Mouse (Mus musculus): ENCODE measurements around the gene Ctu1. TPM values are rescaled to one million over a fixed set of nuclear protein-coding genes. Genes with fewer than 3 reads are reported as not detected.

Gene Ctu1
- 18.1 and 18.7 TPM in 2 replicates for polyA plus RNA-seq (2016; fragmentation: Nextera tagmentation; extraction: Ambion mirVana)

- DNase-seq (ENCODE audit: low spot score), result peak; percentile 86
- peaks cover 12% of the 10 kb centered on the region; the same call in 1 of the 2 replicates for H3K9me3 ChIP-seq
- H3K4me1 ChIP-seq, result peaks cover 13% of the 10 kb centered on the region
- H3K27ac ChIP-seq (replicated peaks), result peak within 1 kb of the TSS; percentile 87
- H3K36me3 ChIP-seq (replicated peaks), result peaks cover 32% of the 10 kb centered on the region
- peak within 1 kb of the TSS; percentile 77 for H3K4me3 ChIP-seq
- under 1% methylated on average over 26 of the region's 26 CpGs for WGBS
- no peaks in the 10 kb centered on the region for H3K27me3 ChIP-seq (replicated peaks; ENCODE audit: low read depth, poor library complexity, severe bottlenecking)
These were observed at the start of gene Ctu1 for GRCm38 (mm10) chr7:43671809-43672580. Gene Ctu1 (plus strand): TSS chr7:43672016.

DNA sequence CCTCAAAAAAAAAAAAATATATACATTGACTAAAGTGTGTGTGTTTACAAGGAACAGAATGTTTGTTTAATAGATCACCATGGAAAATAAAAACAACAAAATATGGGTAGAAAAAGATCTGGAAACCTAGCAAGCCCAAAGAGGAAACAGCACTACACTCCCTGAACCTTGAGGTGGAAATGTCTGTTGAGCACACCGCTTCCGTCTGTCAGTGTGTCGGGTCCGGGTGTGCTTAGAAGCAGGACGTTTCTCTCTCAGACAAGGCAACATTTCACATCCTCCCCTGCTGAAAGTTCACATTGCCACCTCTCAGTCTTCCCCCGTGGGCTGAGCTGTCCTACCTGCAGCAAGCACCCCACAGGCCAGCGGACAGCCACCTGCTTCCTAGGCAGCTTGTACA lies 48.9 kb upstream of the Ctu1 start:
- Histone ChIP-seq H3K4me1 (peaks cover 3% of the 10 kb centered on the region; the same call in 1 of the 2 replicates), H3K27me3 (replicated peaks; ENCODE audit: low read depth, poor library complexity, severe bottlenecking) (no peaks in the 10 kb centered on the region), H3K27ac (replicated peaks) (no peak overlapping the region), H3K9me3 (no peaks in the 10 kb centered on the region), H3K36me3 (replicated peaks) (no peaks in the 10 kb centered on the region), H3K4me3 (no peak overlapping the region)
- DNase-seq (ENCODE audit: low spot score), result no peak
- WGBS, result 80% methylated on average over 7 of the region's 7 CpGs

DNA sequence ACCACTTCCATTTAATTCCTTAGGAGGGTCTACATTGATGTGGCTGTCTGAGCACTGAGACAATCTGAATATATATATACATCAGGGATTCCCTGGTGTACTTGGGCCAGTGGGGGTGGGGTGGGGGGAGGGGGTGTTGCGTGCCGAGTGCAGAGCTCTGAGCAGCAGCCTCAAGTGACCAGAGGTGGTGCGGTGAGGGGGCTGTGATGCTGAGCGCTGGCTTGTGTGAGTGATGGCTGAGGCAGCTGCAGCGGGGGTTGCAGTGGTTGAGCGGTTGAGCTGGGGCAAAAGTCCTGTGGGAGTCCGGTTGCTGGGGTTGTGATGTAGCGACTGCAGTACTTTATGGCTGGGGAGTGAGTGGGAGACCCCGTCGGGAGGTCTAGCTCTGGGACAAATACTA lies 48.0 kb upstream of the Ctu1 start:
- Histone ChIP-seq H3K36me3 (replicated peaks) (no peaks in the 10 kb centered on the region), H3K4me3 (no peak overlapping the region), H3K27ac (replicated peaks) (no peak overlapping the region), H3K9me3 (no peaks in the 10 kb centered on the region), H3K27me3 (replicated peaks; ENCODE audit: low read depth, poor library complexity, severe bottlenecking) (no peaks in the 10 kb centered on the region), H3K4me1 (peaks cover 3% of the 10 kb centered on the region; the same call in 1 of the 2 replicates)
- WGBS, result 13% methylated on average over 10 of the region's 10 CpGs
- DNase-seq (ENCODE audit: low spot score), result peak; percentile 37

DNA sequence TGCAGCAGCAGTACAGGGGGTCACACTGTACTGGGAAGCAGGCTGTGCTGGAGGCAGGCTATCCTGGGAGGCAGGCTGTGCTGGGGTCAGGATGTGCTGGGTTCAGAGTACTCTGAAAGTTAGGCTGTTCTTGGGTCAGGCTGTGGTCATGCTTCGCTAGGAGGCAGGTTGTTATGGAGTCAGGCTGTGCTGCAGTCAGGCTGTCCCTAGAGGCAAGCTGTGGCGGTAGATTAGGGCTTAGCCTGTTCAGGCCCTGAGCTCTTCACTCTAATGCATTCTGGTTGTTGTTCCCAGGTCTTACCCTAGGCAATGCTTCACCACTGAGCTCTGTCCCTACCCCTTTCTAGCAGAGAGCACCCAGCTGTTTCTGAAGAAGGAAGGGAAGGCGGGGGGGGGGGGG lies 46.8 kb upstream of the Ctu1 start:
- 66% methylated on average over 3 of the region's 3 CpGs for WGBS

DNA sequence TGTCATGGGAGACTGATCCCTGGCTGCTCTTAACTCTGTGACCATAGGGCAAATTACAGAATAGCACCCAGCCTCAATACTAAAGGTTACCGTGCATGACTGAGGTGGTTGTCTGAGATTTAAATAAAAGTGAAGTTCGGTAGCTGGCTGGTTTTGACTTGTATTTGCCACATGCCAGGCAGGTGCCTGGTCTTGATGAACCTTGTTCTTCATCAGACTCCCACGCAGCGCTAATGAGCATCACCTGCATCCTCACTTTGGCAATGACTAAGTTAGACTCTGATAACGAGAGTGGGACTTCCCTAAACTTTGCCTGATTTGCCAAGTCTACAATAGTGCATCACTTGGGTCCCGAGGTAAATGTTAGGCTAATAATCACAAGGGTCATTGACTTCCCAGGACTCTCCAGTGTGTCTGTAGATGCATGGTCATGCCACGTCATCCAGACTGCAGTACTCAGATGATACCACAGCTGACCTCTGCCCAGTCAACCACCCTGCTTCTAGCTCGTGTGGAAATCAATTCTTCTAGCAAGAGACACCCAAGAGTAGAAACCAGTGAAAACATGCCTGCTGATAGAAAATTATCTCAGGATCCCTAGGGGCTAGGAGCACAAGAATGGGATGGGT lies 45.9 kb upstream of the Ctu1 start:
- Histone ChIP-seq H3K27ac (replicated peaks) (no peak overlapping the region), H3K27me3 (replicated peaks; ENCODE audit: low read depth, poor library complexity, severe bottlenecking) (no peaks in the 10 kb centered on the region), H3K4me3 (no peak overlapping the region), H3K4me1 (peaks cover 3% of the 10 kb centered on the region; the same call in 1 of the 2 replicates), H3K9me3 (no peaks in the 10 kb centered on the region), H3K36me3 (replicated peaks) (no peaks in the 10 kb centered on the region)
- no peak for DNase-seq (ENCODE audit: low spot score)
- WGBS, result 84% methylated on average over 8 of the region's 8 CpGs

More for the DNA sequence above, 46.8 kb upstream of the Ctu1 start:
- no peaks in the 10 kb centered on the region for H3K9me3 ChIP-seq
- H3K4me3 ChIP-seq, result no peak overlapping the region
- H3K4me1 ChIP-seq, result peaks cover 3% of the 10 kb centered on the region; the same call in 1 of the 2 replicates
- H3K36me3 ChIP-seq (replicated peaks), result no peaks in the 10 kb centered on the region
- no peaks in the 10 kb centered on the region for H3K27me3 ChIP-seq (replicated peaks; ENCODE audit: low read depth, poor library complexity, severe bottlenecking)
- DNase-seq (ENCODE audit: low spot score), result no peak
- no peak overlapping the region for H3K27ac ChIP-seq (replicated peaks)

DNA sequence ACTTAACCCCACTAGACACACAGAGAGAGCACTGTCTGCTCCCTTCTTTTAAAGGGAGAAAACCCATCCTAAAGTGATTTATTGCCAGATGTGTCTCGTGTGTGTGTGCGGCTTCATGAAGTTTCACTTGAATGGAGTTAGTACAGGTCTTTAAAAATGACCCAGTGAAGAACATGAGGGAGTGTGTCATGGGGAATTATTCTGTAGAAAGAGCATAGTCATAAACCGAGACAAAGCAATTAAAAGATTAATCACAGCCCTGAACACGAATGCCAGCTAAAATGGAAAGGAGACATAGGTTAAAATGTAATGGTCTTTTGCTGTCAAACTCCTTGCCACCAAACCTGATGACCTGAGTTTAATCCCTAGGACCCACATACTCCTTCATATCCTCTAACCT lies 37.9 kb upstream of the Ctu1 start:
- Histone ChIP-seq H3K36me3 (replicated peaks) (no peaks in the 10 kb centered on the region), H3K27me3 (replicated peaks; ENCODE audit: low read depth, poor library complexity, severe bottlenecking) (no peaks in the 10 kb centered on the region), H3K9me3 (no peaks in the 10 kb centered on the region), H3K4me1 (no peaks in the 10 kb centered on the region), H3K27ac (replicated peaks) (no peak overlapping the region), H3K4me3 (no peak overlapping the region)
- no peak for DNase-seq (ENCODE audit: low spot score)
- 87% methylated on average over 4 of the region's 4 CpGs for WGBS

DNA sequence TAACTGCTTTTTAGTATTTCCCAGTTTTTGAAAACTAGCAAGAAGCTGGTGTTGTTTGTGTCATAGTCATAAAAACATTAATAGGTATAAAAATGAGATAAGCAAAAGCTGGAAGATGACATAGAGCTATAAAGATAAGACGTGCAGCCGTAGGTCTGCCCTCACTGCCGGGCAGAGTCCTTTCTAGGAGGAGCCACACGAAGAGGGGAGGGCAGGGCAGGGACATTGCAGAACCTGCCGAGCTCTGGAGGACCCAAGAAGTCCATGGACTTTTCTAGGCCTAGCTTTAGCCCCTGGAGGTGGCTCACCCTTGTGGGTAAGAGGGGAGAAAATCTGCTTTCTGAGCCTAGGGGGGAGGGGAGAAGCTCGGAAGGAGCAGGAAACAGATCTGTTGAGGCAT lies 37.3 kb upstream of the Ctu1 start, which contains the start of gene Ceacam18:
Gene Ceacam18, plus strand, starts transcription at position 208 of the 400 bp plus-strand sequence.
- H3K9me3 ChIP-seq, result no peaks in the 10 kb centered on the region
- no peak for DNase-seq (ENCODE audit: low spot score)
- no peaks in the 10 kb centered on the region for H3K27me3 ChIP-seq (replicated peaks; ENCODE audit: low read depth, poor library complexity, severe bottlenecking)
- no peaks in the 10 kb centered on the region for H3K4me1 ChIP-seq
- 76% methylated on average over 6 of the region's 6 CpGs for WGBS
- H3K27ac ChIP-seq (replicated peaks), result no peak within 1 kb of the TSS
- no peaks in the 10 kb centered on the region for H3K36me3 ChIP-seq (replicated peaks)
- no peak within 1 kb of the TSS for H3K4me3 ChIP-seq

DNA sequence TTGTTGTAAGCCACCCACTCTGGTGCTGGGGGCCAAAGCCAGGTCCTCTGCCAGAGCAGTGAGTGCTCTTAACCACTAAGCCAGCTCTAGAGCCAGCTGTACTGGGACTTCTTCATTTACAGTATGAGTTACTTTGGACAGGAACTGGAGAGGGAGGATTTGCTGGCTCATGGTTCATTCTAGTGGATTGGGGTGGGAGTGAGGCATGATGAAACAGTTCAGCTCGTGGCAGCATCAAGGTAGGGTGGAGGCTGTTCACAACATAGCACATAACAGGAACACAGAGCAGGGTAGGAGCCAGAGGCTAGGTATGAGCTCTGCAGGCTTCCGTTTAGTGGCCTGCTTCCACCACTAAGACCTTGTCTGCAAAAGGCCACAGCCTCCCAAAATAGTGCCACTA lies 35.6 kb upstream of the Ctu1 start:
- 74% methylated on average over 2 of the region's 2 CpGs for WGBS
- H3K9me3 ChIP-seq, result no peaks in the 10 kb centered on the region
- no peak overlapping the region for H3K27ac ChIP-seq (replicated peaks)
- no peak overlapping the region for H3K4me3 ChIP-seq
- no peaks in the 10 kb centered on the region for H3K4me1 ChIP-seq
- H3K36me3 ChIP-seq (replicated peaks), result no peaks in the 10 kb centered on the region
- no peaks in the 10 kb centered on the region for H3K27me3 ChIP-seq (replicated peaks; ENCODE audit: low read depth, poor library complexity, severe bottlenecking)
- DNase-seq (ENCODE audit: low spot score), result no peak

DNA sequence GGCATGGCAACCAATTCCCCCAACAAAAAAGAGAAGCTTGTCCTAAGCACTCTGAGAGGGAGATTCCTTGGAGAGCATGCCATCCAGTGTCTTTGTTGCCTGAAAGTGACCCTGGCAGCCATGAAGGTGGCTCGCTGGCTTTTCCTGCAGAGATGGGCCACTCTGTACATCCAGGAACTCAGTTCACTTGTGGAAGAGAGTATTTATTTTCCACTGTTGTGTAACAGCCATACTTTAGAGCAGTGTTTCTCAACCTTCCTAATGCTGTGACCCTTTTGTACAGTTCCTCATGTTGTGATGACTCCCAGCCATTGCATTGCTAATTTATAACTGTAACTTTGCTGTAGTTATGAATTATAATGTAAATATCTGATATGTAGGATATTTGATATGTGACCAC lies 34.7 kb upstream of the Ctu1 start:
- Histone ChIP-seq H3K27ac (replicated peaks) (no peak overlapping the region), H3K4me1 (no peaks in the 10 kb centered on the region), H3K4me3 (no peak overlapping the region), H3K27me3 (replicated peaks; ENCODE audit: low read depth, poor library complexity, severe bottlenecking) (no peaks in the 10 kb centered on the region), H3K36me3 (replicated peaks) (no peaks in the 10 kb centered on the region), H3K9me3 (no peaks in the 10 kb centered on the region)
- WGBS, result 79% methylated on average over 1 of the region's 1 CpGs
- no peak for DNase-seq (ENCODE audit: low spot score)

DNA sequence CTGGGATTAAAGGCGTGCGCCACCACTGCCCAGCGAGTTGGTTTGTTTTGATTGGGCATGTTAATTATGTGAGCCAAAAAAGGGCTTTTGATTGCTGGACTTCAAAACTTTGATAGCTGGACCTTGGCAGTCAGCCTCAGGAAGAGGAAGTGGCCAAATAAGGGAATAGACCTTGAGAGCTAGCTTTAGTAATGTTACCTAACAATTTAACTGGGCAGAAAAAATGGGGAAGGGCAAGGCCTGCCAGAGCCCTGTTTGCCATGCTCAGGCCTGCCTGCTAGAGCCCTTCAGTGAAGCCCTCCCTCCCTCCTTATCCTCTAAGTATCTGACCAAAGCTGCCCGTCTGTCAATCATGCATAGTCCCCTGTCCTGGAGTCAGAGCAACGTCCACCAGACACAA lies 29.2 kb upstream of the Ctu1 start:
- H3K4me3 ChIP-seq, result no peak overlapping the region
- no peaks in the 10 kb centered on the region for H3K27me3 ChIP-seq (replicated peaks; ENCODE audit: low read depth, poor library complexity, severe bottlenecking)
- DNase-seq (ENCODE audit: low spot score), result no peak
- H3K27ac ChIP-seq (replicated peaks), result no peak overlapping the region
- no peaks in the 10 kb centered on the region for H3K4me1 ChIP-seq
- no peaks in the 10 kb centered on the region for H3K9me3 ChIP-seq
- H3K36me3 ChIP-seq (replicated peaks), result no peaks in the 10 kb centered on the region
- 79% methylated on average over 5 of the region's 5 CpGs for WGBS

DNA sequence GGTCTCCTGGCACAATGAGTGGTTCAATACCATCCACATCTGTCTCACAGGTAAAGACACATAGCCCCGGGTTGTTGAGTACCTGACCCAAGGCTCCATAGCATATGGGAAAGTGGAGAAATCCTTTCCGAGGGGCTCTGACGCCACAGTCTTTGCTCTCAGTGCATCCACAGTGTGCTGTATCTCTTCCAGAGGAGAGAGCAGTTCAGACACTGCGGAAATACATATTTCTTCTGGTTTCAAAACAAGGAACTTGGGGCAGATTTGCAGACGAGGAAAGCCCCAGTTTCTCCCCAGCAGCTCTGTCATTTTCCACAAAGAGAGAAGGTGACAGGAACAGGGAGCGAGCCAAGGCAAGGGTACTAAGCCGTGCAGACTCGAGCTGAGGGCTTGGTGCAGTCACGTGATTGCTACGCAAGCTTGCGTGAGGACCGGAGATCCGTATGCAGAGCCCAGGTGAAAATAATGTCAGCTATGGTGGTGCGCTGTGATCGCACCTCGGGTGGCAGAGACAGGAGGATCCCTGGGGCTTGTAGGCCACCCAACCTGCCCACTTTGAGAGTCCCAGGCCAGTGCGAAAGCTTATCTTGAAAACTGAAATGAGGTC lies 28.7 kb upstream of the Ctu1 start:
- no peak overlapping the region for H3K4me3 ChIP-seq
- no peak overlapping the region for H3K27ac ChIP-seq (replicated peaks)
- WGBS, result 86% methylated on average over 17 of the region's 17 CpGs
- no peaks in the 10 kb centered on the region for H3K9me3 ChIP-seq
- no peak for DNase-seq (ENCODE audit: low spot score)
- no peaks in the 10 kb centered on the region for H3K27me3 ChIP-seq (replicated peaks; ENCODE audit: low read depth, poor library complexity, severe bottlenecking)
- no peaks in the 10 kb centered on the region for H3K36me3 ChIP-seq (replicated peaks)
- H3K4me1 ChIP-seq, result no peaks in the 10 kb centered on the region

DNA sequence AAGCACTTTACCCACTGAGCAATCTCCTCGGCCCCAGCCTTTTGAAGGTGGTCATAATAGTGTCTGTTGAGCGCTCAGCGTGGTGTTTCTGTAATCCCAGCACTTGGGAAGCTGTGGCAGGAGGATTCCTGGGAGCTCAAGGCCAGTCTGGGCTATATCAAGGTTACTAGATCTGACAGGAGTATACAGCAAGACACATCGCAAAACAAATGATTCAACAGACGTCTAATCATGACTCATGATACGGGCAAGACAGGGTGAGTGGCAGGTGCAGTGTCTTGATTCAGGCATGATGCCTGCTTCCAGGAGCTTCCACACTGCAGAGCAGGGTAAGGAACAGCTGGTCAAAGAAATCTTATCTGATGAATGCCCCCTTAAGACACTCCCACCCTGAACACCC lies 19.1 kb upstream of the Ctu1 start:
- DNase-seq (ENCODE audit: low spot score), result no peak
- Histone ChIP-seq H3K27me3 (replicated peaks; ENCODE audit: low read depth, poor library complexity, severe bottlenecking) (no peaks in the 10 kb centered on the region), H3K27ac (replicated peaks) (no peak overlapping the region), H3K4me1 (no peaks in the 10 kb centered on the region), H3K9me3 (peaks cover 8% of the 10 kb centered on the region; the same call in 1 of the 2 replicates), H3K36me3 (replicated peaks) (no peaks in the 10 kb centered on the region), H3K4me3 (no peak overlapping the region)
- WGBS, result 90% methylated on average over 6 of the region's 6 CpGs

Measured in embryonic facial prominence, embryonic 10.5 days (tissue).